Mouse (Mus musculus) olfactory bulb, adult 2 months (tissue): ENCODE measurements around the gene Usb1. TPM values are rescaled to one million over a fixed set of nuclear protein-coding genes. Genes with fewer than 3 reads are reported as not detected.

Experiments
- H3K27ac ChIP-seq: fragments of 200-500 bp; 2 replicates; pipeline ENCODE4 v1.5.1; 2012; ENCODE audit warnings: low read depth, low read length; ENCODE audit not compliant: insufficient read depth
- H3K4me1 ChIP-seq: fragments of 200-500 bp; 2 replicates; pipeline ENCODE4 v1.6.1; 2012; ENCODE audit warnings: low read length; ENCODE audit not compliant: control insufficient read depth, insufficient read depth
- H3K4me3 ChIP-seq: fragments of 200-500 bp; 2 replicates; pipeline ENCODE4 v1.5.1; 2012; ENCODE audit warnings: mild to moderate bottlenecking, low read depth, low read length, moderate library complexity; ENCODE audit not compliant: insufficient read depth
- CTCF ChIP-seq: fragments of 200-500 bp; IDR thresholded peaks from 2 replicates; pipeline ENCODE4 v1.5.1; 2012; ENCODE audit warnings: low read depth, mild to moderate bottlenecking, low read length, moderate library complexity; ENCODE audit not compliant: insufficient read depth
- POLR2A ChIP-seq: fragments of 200-500 bp; IDR thresholded peaks from 2 replicates; pipeline ENCODE4 v1.6.1; 2012; ENCODE audit warnings: mild to moderate bottlenecking, low read depth, low read length, moderate library complexity; ENCODE audit not compliant: insufficient read depth
- WGBS: fragments of 180-500 bp; shearing (Covaris S2); methylation state at CpG from one replicate; pipeline ENCODE4 v1.1.7; 2018; 5-methylcytosine and 5-hydroxymethylcytosine counted together
- polyA plus RNA-seq: library from polyadenylated mRNA; stranded (reverse); fragments of >200 nt; gene quantifications from 2 replicates; pipeline ENCODE4 v1.2.4, GENCODE M21; 2012; ENCODE audit warnings: low replicate concordance; ENCODE audit not compliant: missing spikeins, insufficient read depth, insufficient read length

Gene Usb1
- polyA plus RNA-seq, 1 experiment = not detected

DNA sequence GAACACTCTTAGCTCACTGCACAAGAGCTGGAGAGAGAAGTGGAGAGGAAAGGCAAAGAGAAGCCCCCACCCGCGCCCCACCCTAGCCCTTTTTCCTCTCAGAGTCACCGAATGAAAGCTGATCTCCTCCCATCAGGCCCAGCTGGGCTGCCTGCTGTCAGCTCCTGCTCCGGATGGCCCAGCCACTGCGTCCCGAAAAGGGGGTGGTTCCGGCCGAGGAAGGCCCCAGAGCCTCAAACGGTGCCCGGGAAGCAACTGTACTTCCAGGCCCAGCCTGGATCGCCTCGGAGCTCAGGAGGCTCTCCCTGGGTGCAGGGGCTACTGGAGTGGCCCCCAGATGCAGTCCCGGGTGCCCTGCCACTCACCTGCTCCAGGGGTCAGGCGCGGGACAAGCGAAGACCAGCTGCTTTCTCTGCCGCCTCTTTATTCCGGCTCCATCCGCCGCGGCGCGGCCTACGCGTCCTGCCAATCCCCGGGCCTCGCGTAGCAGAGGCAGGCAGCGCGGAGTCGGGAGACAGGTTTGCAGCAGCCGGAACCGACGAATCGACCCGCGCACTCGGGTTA, 846 bp upstream of the Usb1 start:
- Histone ChIP-seq H3K4me1 (peaks cover 11% of the 10 kb centered on the region), H3K4me3 (peak overlapping the region; percentile 85), H3K27ac (peak overlapping the region; percentile 32; the same call in 1 of the 2 replicates)
- 0% methylated on average over 38 of the region's 38 CpGs for WGBS
- TF ChIP-seq POLR2A (no peak), CTCF (no peak)

GRCm38 (mm10) chr8:95332437-95333199, 534 bp downstream of the Usb1 start:
- H3K4me3 ChIP-seq = peak overlapping the region; percentile 85
- H3K4me1 ChIP-seq = peaks cover 8% of the 10 kb centered on the region
- no peak for TF ChIP-seq POLR2A
- TF ChIP-seq CTCF = no peak
- H3K27ac ChIP-seq = 0 out of 2 replicates have a peak overlapping the region, but pooled peaks have one; percentile 34
- 15% methylated on average over 21 of the region's 21 CpGs for WGBS

GRCm38 (mm10) chr8:95335706-95336105, 3.6 kb downstream of the Usb1 start:
- Histone ChIP-seq H3K27ac (no peak overlapping the region), H3K4me1 (0 out of 2 replicates have a peak, but pooled peaks cover 3% of the 10 kb centered on the region), H3K4me3 (no peak overlapping the region)
- TF ChIP-seq CTCF = no peak
- 100% methylated on average over 1 of the region's 1 CpGs for WGBS

- H3K27ac ChIP-seq = no peak overlapping the region
- no peak for TF ChIP-seq CTCF
- TF ChIP-seq POLR2A = no peak
- H3K4me1 ChIP-seq = 0 out of 2 replicates have a peak, but pooled peaks cover 3% of the 10 kb centered on the region
- no peak overlapping the region for H3K4me3 ChIP-seq
Observed at GRCm38 (mm10) chr8:95336363-95336762, 4.3 kb downstream of the Usb1 start.

DNA sequence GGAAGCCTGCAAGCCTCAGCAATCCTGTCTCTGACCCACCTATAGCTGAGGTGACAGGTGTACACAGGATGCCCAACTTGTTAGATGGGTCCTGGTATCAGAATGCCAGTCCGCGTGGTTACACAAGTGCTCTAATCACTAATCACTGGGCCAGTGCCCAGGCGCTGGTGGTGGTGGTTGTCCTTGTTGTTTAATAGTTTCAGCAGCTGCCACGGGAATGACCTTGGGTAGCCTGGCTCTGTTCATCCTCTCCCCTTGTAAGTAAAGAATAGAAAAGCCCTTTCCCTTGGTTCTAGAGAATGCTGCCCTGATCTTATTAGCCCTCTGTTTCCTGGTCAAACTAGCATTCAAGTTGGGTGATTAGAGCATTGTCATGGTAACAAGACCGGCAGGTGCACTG, 9.6 kb downstream of the Usb1 start:
- Histone ChIP-seq H3K27ac (no peak overlapping the region), H3K4me3 (no peak overlapping the region), H3K4me1 (no peaks in the 10 kb centered on the region)
- TF ChIP-seq POLR2A = no peak
- no peak for TF ChIP-seq CTCF
- WGBS = 53% methylated on average over 5 of the region's 5 CpGs

- H3K27ac ChIP-seq = no peak overlapping the region
- no peak overlapping the region for H3K4me3 ChIP-seq
- 77% methylated on average over 6 of the region's 6 CpGs for WGBS
- H3K4me1 ChIP-seq = peaks cover 16% of the 10 kb centered on the region
- TF ChIP-seq POLR2A (no peak), CTCF (no peak)
Observed at GRCm38 (mm10) chr8:95344668-95345067, 12.6 kb downstream of the Usb1 start.

- TF ChIP-seq CTCF (peak; percentile 37; the same call in 1 of the 2 replicates), POLR2A (no peak)
- Histone ChIP-seq H3K4me3 (no peak overlapping the region), H3K4me1 (peaks cover 19% of the 10 kb centered on the region), H3K27ac (no peak overlapping the region)
- WGBS = 33% methylated on average over 8 of the region's 8 CpGs
Observed at GRCm38 (mm10) chr8:95346643-95347545, 14.8 kb downstream of the Usb1 start.

DNA sequence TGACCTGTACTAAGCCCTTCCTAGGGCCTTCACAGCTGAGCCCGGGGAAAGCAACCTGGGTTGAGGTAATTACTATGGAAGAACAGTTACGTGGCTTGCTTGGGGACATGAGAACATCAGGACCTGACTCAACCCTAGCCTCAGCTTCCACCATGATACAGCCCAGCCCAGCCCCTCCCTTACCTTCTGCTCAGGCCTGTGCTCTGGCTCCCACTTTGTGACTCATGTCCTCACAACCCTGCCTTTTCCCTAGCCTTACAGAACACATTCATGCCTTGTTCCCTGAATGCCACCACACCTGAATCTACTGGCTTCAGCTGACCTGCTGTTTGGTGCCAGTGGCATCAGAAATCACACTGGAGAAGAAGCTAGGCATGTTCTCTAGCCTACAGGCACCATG, 16.3 kb downstream of the Usb1 start:
- WGBS = 72% methylated on average over 2 of the region's 2 CpGs

More for the DNA sequence above, 16.3 kb downstream of the Usb1 start:
- Histone ChIP-seq H3K4me3 (no peak overlapping the region), H3K4me1 (peaks cover 28% of the 10 kb centered on the region), H3K27ac (no peak overlapping the region)
- TF ChIP-seq CTCF (no peak), POLR2A (no peak)
